Mouse (Mus musculus) megakaryocyte, adult 5-6 weeks (primary cell): ENCODE results near the gene Itgal. TPM values are rescaled to one million over a fixed set of nuclear protein-coding genes. Genes with fewer than 3 reads are reported as not detected.
"Not testable (repeated sequence)": the region's sequence is repeated elsewhere in the genome, so short reads cannot be mapped to it uniquely, and the experiment has no call there.

Experiments
- ATAC-seq: 2 replicates; pipeline ENCODE4 v1.8.0; 2016; ENCODE audit warnings: mild to moderate bottlenecking, inconsistent platforms; ENCODE audit not compliant: poor library complexity, severe bottlenecking
- total RNA-seq, 2 experiments: library from RNA; stranded (forward) in 1 of 2; stranded (reverse) in 1 of 2; fragments of 153-499, 151-499 nt in 1 of 2; fragments of 221-1000, 200-1000 nt in 1 of 2; gene quantifications; 2 replicates each; pipeline versions ENCODE4 v1.2.3 to v1.2.4; 2015 to 2017

Itgal gene
- 117 and 130 TPM in 2 replicates for total RNA-seq (2015)
- 59.4 and 72.4 TPM in 2 replicates for total RNA-seq (2017)

GRCm38 (mm10) chr7:127296098-127296497, at the start of gene Itgal:
Gene Itgal (plus strand): TSS chr7:127296260.
- peak; percentile 96 for ATAC-seq

GRCm38 (mm10) chr7:127250511-127250910, 45.5 kb upstream of the Itgal start:
- not testable (repeated sequence) for ATAC-seq

- ATAC-seq, result peak; percentile 29
Measured at GRCm38 (mm10) chr7:127252414-127252813, 43.6 kb upstream of the Itgal start.

GRCm38 (mm10) chr7:127253341-127253740, 42.7 kb upstream of the Itgal start:
- no peak for ATAC-seq

GRCm38 (mm10) chr7:127253821-127254769, 42.0 kb upstream of the Itgal start:
- ATAC-seq, result peak; percentile 94

- ATAC-seq, result no peak
Measured at GRCm38 (mm10) chr7:127255008-127255407, 41.1 kb upstream of the Itgal start.

- ATAC-seq, result no peak
Measured at GRCm38 (mm10) chr7:127255965-127256364, 40.1 kb upstream of the Itgal start.

GRCm38 (mm10) chr7:127256518-127256917, 39.5 kb upstream of the Itgal start:
- ATAC-seq, result no peak

- no peak for ATAC-seq
Measured at GRCm38 (mm10) chr7:127259186-127259905, 36.7 kb upstream of the Itgal start.

GRCm38 (mm10) chr7:127260309-127261111, 35.5 kb upstream of the Itgal start, which contains the start of gene Dctpp1:
Gene Dctpp1 (minus strand): TSS chr7:127260709.
- peak; percentile 97 for ATAC-seq

- no peak for ATAC-seq
Measured at GRCm38 (mm10) chr7:127262218-127262961, 33.7 kb upstream of the Itgal start.

GRCm38 (mm10) chr7:127263526-127263925, 32.5 kb upstream of the Itgal start:
- no peak for ATAC-seq

- ATAC-seq, result peak; percentile 75
Measured at GRCm38 (mm10) chr7:127270256-127270655, 25.8 kb upstream of the Itgal start.

- ATAC-seq, result no peak
Measured at GRCm38 (mm10) chr7:127270666-127271065, 25.4 kb upstream of the Itgal start.

GRCm38 (mm10) chr7:127271093-127271492, 25.0 kb upstream of the Itgal start:
- ATAC-seq, result no peak

- no peak for ATAC-seq
Measured at GRCm38 (mm10) chr7:127272566-127272965, 23.5 kb upstream of the Itgal start.

- peak; percentile 5; the same call in 1 of the 2 replicates for ATAC-seq
Measured at GRCm38 (mm10) chr7:127273118-127273923, 22.7 kb upstream of the Itgal start.

GRCm38 (mm10) chr7:127273925-127274789, 21.9 kb upstream of the Itgal start, which contains the start of gene Sephs2:
Gene Sephs2 (minus strand): TSS chr7:127274055.
- peak; percentile 80 for ATAC-seq
